Mouse (Mus musculus) bone marrow, adult 2 months (tissue): ENCODE results near the gene Gprc5b. TPM values are rescaled to one million over a fixed set of nuclear protein-coding genes. Genes with fewer than 3 reads are reported as not detected.

Source experiments
- H3K27ac ChIP-seq: fragments of 200-500 bp; 2 replicates; pipeline ENCODE4 v1.5.1; 2012; ENCODE audit warnings: low read depth, mild to moderate bottlenecking, control low read depth, inconsistent platforms, low read length; ENCODE audit not compliant: control insufficient read depth, poor library complexity, insufficient read depth
- H3K4me1 ChIP-seq: fragments of 200-500 bp; 2 replicates; pipeline ENCODE4 v1.6.1; 2011; ENCODE audit warnings: low read length; ENCODE audit not compliant: control insufficient read depth, insufficient read depth
- H3K4me3 ChIP-seq: fragments of 200-500 bp; replicated peaks from 2 replicates; pipeline ENCODE3; 2011; ENCODE audit warnings: mild to moderate bottlenecking, low read depth, low read length, control low read depth; ENCODE audit not compliant: control insufficient read depth
- CTCF ChIP-seq: fragments of 200-500 bp; IDR thresholded peaks from 2 replicates; pipeline ENCODE4 v1.5.1; 2011; ENCODE audit warnings: low read length, control low read depth; ENCODE audit not compliant: control insufficient read depth, insufficient read depth
- POLR2A ChIP-seq: fragments of 200-500 bp; IDR thresholded peaks from 2 replicates; pipeline ENCODE4 v1.6.1; 2011; ENCODE audit warnings: low read depth, mild to moderate bottlenecking, control low read depth, low read length, borderline replicate concordance; ENCODE audit not compliant: control insufficient read depth
- WGBS: fragments of 180-500 bp; shearing (Covaris S2); methylation state at CpG from one replicate; pipeline ENCODE4 v1.1.7; 2018; 5-methylcytosine and 5-hydroxymethylcytosine counted together
- polyA plus RNA-seq: library from polyadenylated mRNA; stranded (reverse); fragments of >200 nt; gene quantifications from 2 replicates; pipeline ENCODE4 v1.2.4, GENCODE M21; 2011; ENCODE audit warnings: low replicate concordance; ENCODE audit not compliant: missing spikeins, insufficient read depth, insufficient read length

Gene Gprc5b
- polyA plus RNA-seq, 1 experiment: 1.9 TPM

DNA sequence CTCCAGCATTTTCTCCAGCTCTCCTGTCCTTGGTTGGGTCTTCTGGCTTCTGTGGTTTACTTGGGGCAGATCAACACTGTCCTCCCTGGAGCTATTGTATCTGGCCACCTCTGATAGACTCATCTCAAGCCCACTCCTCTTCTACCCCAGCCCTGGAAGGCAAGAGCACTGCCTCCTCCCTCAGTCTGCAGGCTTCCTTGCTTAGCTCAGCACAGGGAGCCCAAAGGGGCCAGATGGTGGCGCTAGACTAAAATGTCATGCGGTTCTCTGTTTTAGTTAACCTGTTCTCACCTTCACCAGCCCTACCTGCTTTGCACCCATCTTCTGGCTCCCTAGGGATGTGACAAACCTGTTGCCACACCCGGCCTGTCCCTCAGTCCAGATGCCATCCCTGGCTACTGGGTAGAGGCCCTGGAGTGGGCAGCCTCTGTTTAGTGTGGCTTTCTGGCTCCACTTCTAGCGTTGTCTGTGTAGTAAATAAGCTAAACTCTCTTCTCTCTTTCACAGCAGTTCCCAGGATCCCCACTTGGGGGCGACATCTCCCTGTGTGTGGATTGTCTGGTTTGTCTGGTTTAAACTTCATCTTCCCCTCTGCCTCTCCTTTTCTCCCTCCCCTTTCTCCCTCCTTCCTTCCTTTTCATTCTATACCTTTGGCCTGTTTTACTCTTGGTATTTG lies 16.0 kb upstream of the Gprc5b start:
- no peak overlapping the region for H3K27ac ChIP-seq
- H3K4me3 ChIP-seq: no peak overlapping the region
- 16% methylated on average over 5 of the region's 5 CpGs for WGBS
- no peak for TF ChIP-seq POLR2A
- peak; percentile 54 for TF ChIP-seq CTCF
- no peaks in the 10 kb centered on the region for H3K4me1 ChIP-seq

- H3K27ac ChIP-seq: no peak overlapping the region
- H3K4me1 ChIP-seq: no peaks in the 10 kb centered on the region
- TF ChIP-seq POLR2A: no peak
- TF ChIP-seq CTCF: no peak
- WGBS: 22% methylated on average over 2 of the region's 2 CpGs
- H3K4me3 ChIP-seq: no peak overlapping the region
Measured at GRCm38 (mm10) chr7:119002501-119002900, 7.5 kb upstream of the Gprc5b start.

GRCm38 (mm10) chr7:119001965-119002364 lies 7.0 kb upstream of the Gprc5b start:
- Histone ChIP-seq H3K27ac (no peak overlapping the region), H3K4me3 (no peak overlapping the region), H3K4me1 (no peaks in the 10 kb centered on the region)
- 60% methylated on average over 2 of the region's 2 CpGs for WGBS
- TF ChIP-seq CTCF (no peak), POLR2A (no peak)

DNA sequence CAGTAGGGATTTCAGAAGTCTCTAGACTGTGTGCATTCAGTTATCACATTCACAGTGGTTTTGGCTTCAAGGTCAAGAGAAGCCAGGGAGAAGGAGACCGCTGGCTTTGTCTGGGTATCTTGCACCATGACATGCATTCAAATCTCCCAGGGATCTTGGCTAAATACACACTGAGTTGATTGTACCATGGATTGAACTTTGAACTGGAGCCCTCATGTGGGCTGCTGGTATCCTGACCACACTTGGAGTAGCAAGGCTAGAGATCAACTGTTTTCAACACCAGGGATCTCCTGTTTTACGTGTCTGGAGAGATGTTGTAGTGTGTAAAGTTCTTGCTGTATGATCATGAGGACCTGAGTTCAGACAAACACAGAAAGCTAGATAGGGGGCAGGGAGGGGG lies 4.8 kb upstream of the Gprc5b start:
- no peaks in the 10 kb centered on the region for H3K4me1 ChIP-seq
- no peak overlapping the region for H3K27ac ChIP-seq
- 72% methylated on average over 2 of the region's 2 CpGs for WGBS
- H3K4me3 ChIP-seq: no peak overlapping the region
- no peak for TF ChIP-seq CTCF
- no peak for TF ChIP-seq POLR2A

DNA sequence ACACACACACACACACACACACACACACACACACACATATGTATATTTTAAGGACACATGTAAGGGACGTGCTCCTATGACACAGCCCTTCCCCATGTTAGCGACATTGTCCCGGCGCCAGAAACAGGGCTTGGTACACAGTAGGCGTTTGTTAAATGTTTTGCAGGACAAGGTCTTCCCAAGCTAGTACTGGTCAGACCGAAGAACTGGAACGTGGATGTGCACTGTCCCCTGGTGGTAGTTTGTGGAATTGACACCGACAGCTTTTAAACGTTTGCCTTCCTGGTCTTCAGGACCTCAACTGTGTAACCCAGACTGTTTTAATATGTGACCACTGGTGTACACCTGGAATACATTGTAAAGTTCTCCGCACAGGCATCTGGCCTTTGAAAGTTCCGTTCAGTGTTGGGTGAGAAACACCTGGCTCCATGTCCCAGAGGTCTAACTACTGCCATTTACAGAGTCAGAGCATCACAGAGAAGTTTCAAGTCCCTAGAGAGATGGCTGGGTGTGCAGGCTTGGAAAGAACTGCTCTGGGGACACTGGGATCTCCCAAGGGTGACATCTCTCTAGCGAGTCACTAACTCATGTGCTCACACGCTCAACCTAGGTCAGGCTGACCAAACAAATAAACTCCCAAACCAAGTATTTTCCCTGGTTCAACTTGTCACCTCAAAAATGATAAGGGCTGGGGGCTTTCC lies 1.3 kb upstream of the Gprc5b start:
- Histone ChIP-seq H3K4me1 (no peaks in the 10 kb centered on the region), H3K27ac (no peak overlapping the region), H3K4me3 (no peak overlapping the region)
- whole genome bisulfite sequencing: 7% methylated on average over 13 of the region's 13 CpGs
- peak; percentile 91 for TF ChIP-seq CTCF
- no peak for TF ChIP-seq POLR2A

- TF ChIP-seq POLR2A: no peak
- TF ChIP-seq CTCF: no peak
- Histone ChIP-seq H3K4me1 (no peaks in the 10 kb centered on the region), H3K4me3 (no peak overlapping the region), H3K27ac (no peak overlapping the region)
- 19% methylated on average over 14 of the region's 14 CpGs for WGBS
Measured at GRCm38 (mm10) chr7:118995671-118996070, 660 bp upstream of the Gprc5b start.

GRCm38 (mm10) chr7:118994231-118994842 lies 674 bp downstream of the Gprc5b start:
- TF ChIP-seq POLR2A (no peak), CTCF (no peak)
- H3K4me1 ChIP-seq: no peaks in the 10 kb centered on the region
- H3K27ac ChIP-seq: no peak overlapping the region
- 2% methylated on average over 21 of the region's 21 CpGs for WGBS
- no peak overlapping the region for H3K4me3 ChIP-seq

DNA sequence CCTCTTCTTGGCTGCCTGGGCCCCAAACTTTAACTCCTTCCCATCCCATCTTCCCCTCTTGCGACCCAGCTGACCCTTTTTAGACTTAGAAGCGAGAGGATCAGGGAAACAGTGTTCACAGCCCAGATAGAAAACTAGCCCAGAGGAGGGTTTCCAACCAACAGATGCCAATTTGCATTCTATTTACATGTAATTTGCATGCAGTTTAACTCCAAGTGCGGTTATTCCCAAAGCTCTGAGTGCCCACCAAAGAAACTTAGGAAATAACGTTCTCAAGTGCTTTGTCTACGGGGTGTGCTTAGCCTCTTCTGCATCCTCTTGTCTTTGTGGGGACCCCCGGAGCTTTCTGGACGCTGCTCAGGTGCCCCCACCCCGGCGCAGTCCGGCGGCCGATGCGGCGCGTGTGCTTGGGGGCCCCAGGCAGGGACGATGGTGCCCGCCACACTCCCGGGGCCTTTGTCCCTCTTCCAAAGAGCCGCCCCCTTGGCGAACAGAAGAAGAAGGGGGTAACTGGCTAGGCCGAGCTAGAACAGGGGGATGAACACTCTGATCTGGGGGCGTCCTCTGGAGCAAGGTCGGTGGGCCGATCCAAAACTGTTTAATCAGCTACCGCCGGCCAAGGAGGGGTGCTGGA lies 1.3 kb downstream of the Gprc5b start:
- H3K27ac ChIP-seq: no peak overlapping the region
- no peaks in the 10 kb centered on the region for H3K4me1 ChIP-seq
- TF ChIP-seq CTCF (no peak), POLR2A (no peak)
- 6% methylated on average over 26 of the region's 26 CpGs for WGBS
- H3K4me3 ChIP-seq: no peak overlapping the region
